Mouse (Mus musculus) intestine, embryonic 14.5 days (tissue): Measurements from ENCODE around the gene Tigit. TPM values are rescaled to one million over a fixed set of nuclear protein-coding genes. Genes with fewer than 3 reads are reported as not detected.

ENCODE experiments used
- ATAC-seq: fragments of 200-750 bp; cut with Nextera tagmentation; replicated peaks from 2 replicates; pipeline ENCODE4 v1.8.0; 2017; ENCODE audit warnings: low read depth, moderate number of reproducible peaks, moderate TSS enrichment, moderate library complexity; ENCODE audit not compliant: low FRiP score, low TSS enrichment
- DNase-seq: peaks from one replicate; pipeline ENCODE4 v3.0.0-alpha.2; 2018; ENCODE audit warnings: low spot score
- H3K27ac ChIP-seq: fragments of 300-500 bp; sonication (generic); 2 replicates; pipeline ENCODE4 v1.5.1; 2014; ENCODE audit warnings: low read depth, mild to moderate bottlenecking, control low read depth
- H3K27me3 ChIP-seq: fragments of 300-500 bp; sonication (generic); replicated peaks from 2 replicates; pipeline ENCODE4 v1.6.1; 2014; ENCODE audit warnings: low read length, control low read depth; ENCODE audit not compliant: control insufficient read depth, insufficient read depth
- H3K36me3 ChIP-seq: fragments of 300-500 bp; sonication (generic); 2 replicates; pipeline ENCODE4 v1.6.1; 2014; ENCODE audit warnings: low read length, control low read depth; ENCODE audit not compliant: control insufficient read depth, insufficient read depth
- H3K4me1 ChIP-seq: fragments of 300-500 bp; sonication (generic); replicated peaks from 2 replicates; pipeline ENCODE4 v1.6.1; 2014; ENCODE audit warnings: low read length, control low read depth, mixed read lengths; ENCODE audit not compliant: control insufficient read depth, insufficient read depth
- H3K4me2 ChIP-seq: fragments of 300-500 bp; sonication (generic); 2 replicates; pipeline ENCODE4 v1.6.1; 2014; ENCODE audit warnings: low read length
- H3K4me3 ChIP-seq: fragments of 300-500 bp; sonication (generic); 2 replicates; pipeline ENCODE4 v1.5.1; 2014; ENCODE audit warnings: low read depth, low read length, control low read depth, mixed read lengths
- H3K9ac ChIP-seq: fragments of 300-500 bp; sonication (generic); 2 replicates; pipeline ENCODE4 v1.6.1; 2014; ENCODE audit warnings: mild to moderate bottlenecking, low read length
- H3K9me3 ChIP-seq: fragments of 300-500 bp; sonication (generic); 2 replicates; pipeline ENCODE4 v1.6.1; 2016; ENCODE audit warnings: low read length, control low read depth; ENCODE audit not compliant: control insufficient read depth
- WGBS: fragments of 180-500 bp; shearing (Covaris S2); extraction: QIAGEN DNeasy Blood & Tissue Kit; methylation state at CpG from one replicate; pipeline ENCODE4 v1.1.7; 2014; 5-methylcytosine and 5-hydroxymethylcytosine counted together
- polyA plus RNA-seq: library from polyadenylated mRNA; unstranded; fragments of >200 nt; fragmentation: Nextera tagmentation; extraction: Ambion mirVana; gene quantifications from 2 replicates; pipeline ENCODE4 v1.2.1, GENCODE M21; 2014

Tigit gene
- polyA plus RNA-seq, 1 experiment from 2014 or later = not detected

DNA sequence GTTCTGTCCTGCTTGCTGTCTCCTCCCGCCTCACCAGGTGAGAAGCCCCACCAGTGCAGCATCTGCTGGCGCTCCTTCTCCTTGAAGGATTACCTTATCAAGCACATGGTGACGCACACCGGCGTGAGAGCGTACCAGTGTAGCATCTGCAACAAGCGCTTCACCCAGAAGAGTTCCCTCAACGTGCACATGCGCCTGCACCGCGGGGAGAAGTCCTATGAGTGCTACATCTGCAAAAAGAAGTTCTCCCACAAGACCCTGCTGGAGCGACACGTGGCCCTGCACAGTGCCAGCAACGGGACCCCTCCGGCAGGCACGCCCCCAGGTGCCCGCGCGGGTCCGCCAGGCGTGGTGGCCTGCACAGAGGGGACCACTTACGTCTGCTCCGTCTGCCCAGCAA, 45.7 kb downstream of the Tigit start:
- no peaks in the 10 kb centered on the region for H3K9me3 ChIP-seq
- 0 out of 2 replicates have a peak, but pooled peaks cover 4% of the 10 kb centered on the region for H3K4me1 ChIP-seq
- H3K4me3 ChIP-seq = no peak overlapping the region
- H3K9ac ChIP-seq = no peak overlapping the region
- WGBS = 89% methylated on average over 23 of the region's 23 CpGs
- no peak overlapping the region for H3K27ac ChIP-seq
- ATAC-seq (no peak), DNase-seq (peak; percentile 40)
- no peaks in the 10 kb centered on the region for H3K27me3 ChIP-seq
- no peak overlapping the region for H3K4me2 ChIP-seq
- H3K36me3 ChIP-seq = 0 out of 2 replicates have a peak, but pooled peaks cover 5% of the 10 kb centered on the region

DNA sequence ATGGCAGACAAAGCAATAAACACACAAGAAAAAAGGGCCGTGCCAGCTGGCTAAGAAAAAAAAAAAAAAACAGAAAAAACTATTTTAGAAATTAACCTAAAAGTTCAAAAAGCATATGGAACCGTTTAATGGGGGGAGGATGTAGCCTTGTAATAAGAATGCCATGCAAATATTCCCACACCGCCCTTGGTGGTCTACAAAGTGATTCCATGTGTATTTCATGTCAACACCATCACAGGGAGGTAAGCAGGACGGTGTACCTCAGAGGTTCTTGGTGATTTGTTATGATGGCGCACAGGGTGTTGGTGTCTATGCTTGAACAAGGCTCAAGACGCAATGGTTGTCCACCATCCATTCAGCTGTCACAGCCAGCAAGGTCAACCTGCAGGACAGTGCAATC, 46.6 kb downstream of the Tigit start:
- peak; percentile 15 for DNase-seq
- WGBS = 89% methylated on average over 6 of the region's 6 CpGs

GRCm38 (mm10) chr16:43616348-43616747, 47.6 kb downstream of the Tigit start:
- Histone ChIP-seq H3K4me3 (no peak overlapping the region), H3K4me2 (no peak overlapping the region), H3K36me3 (0 out of 2 replicates have a peak, but pooled peaks cover 5% of the 10 kb centered on the region), H3K27ac (no peak overlapping the region; the same call in 1 of the 2 replicates), H3K9me3 (no peaks in the 10 kb centered on the region), H3K4me1 (0 out of 2 replicates have a peak, but pooled peaks cover 4% of the 10 kb centered on the region), H3K27me3 (no peaks in the 10 kb centered on the region), H3K9ac (no peak overlapping the region)
- 41% methylated on average over 4 of the region's 4 CpGs for WGBS
- no peak for ATAC-seq
- DNase-seq = no peak

More for the DNA sequence above, 46.6 kb downstream of the Tigit start:
- no peak overlapping the region for H3K27ac ChIP-seq
- H3K9ac ChIP-seq = no peak overlapping the region
- H3K4me2 ChIP-seq = no peak overlapping the region
- no peaks in the 10 kb centered on the region for H3K27me3 ChIP-seq
- no peak overlapping the region for H3K4me3 ChIP-seq
- 0 out of 2 replicates have a peak, but pooled peaks cover 4% of the 10 kb centered on the region for H3K4me1 ChIP-seq
- H3K9me3 ChIP-seq = no peaks in the 10 kb centered on the region
- 0 out of 2 replicates have a peak, but pooled peaks cover 5% of the 10 kb centered on the region for H3K36me3 ChIP-seq
- ATAC-seq = no peak

DNA sequence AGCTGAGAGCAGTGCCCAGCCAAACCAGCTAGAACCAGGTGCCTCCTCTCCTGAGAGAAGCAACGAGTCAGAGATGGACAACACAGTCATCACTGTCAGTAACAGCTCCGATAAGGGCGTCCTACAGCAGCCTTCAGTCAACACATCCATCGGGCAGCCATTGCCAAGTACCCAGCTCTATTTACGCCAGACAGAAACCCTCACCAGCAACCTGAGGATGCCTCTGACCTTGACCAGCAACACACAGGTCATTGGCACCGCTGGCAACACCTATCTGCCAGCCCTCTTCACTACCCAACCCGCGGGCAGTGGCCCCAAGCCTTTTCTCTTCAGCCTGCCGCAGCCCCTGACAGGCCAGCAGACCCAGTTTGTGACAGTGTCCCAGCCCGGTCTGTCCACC, 53.6 kb downstream of the Tigit start:
- no peaks in the 10 kb centered on the region for H3K9me3 ChIP-seq
- H3K36me3 ChIP-seq = peaks cover 12% of the 10 kb centered on the region; the same call in 1 of the 2 replicates
- WGBS = 97% methylated on average over 10 of the region's 10 CpGs
- no peak overlapping the region for H3K27ac ChIP-seq
- ATAC-seq = no peak
- no peaks in the 10 kb centered on the region for H3K4me1 ChIP-seq
- no peak overlapping the region for H3K4me2 ChIP-seq
- H3K27me3 ChIP-seq = no peaks in the 10 kb centered on the region
- DNase-seq = no peak
- no peak overlapping the region for H3K9ac ChIP-seq
- no peak overlapping the region for H3K4me3 ChIP-seq

DNA sequence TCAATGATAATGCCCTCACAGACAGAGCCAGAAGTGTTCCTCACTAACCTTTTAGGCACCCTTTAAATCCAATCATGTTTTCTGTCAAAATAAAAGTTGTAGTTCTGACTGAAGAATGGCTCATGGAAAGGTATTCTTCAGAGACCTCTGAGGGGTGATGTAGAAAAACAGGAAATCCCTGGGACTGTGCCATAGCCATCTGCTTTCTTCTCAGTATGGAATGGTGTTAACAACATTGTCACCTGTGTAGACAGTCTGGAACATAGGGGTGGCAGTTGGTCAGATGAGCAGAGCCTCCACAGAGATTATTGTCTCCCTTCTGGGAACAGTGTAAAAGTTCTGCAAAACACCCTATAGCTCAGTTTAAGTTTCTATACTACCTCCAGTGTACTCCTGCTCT, 55.9 kb downstream of the Tigit start:
- ATAC-seq = no peak
- no peak for DNase-seq

GRCm38 (mm10) chr16:43607086-43607485, 56.9 kb downstream of the Tigit start:
- no peak overlapping the region for H3K4me3 ChIP-seq

More for the DNA sequence above, 55.9 kb downstream of the Tigit start:
- Histone ChIP-seq H3K9me3 (no peaks in the 10 kb centered on the region), H3K9ac (no peak overlapping the region), H3K27ac (no peak overlapping the region), H3K36me3 (peaks cover 12% of the 10 kb centered on the region; the same call in 1 of the 2 replicates), H3K4me3 (no peak overlapping the region), H3K4me1 (no peaks in the 10 kb centered on the region), H3K4me2 (no peak overlapping the region), H3K27me3 (no peaks in the 10 kb centered on the region)

DNA sequence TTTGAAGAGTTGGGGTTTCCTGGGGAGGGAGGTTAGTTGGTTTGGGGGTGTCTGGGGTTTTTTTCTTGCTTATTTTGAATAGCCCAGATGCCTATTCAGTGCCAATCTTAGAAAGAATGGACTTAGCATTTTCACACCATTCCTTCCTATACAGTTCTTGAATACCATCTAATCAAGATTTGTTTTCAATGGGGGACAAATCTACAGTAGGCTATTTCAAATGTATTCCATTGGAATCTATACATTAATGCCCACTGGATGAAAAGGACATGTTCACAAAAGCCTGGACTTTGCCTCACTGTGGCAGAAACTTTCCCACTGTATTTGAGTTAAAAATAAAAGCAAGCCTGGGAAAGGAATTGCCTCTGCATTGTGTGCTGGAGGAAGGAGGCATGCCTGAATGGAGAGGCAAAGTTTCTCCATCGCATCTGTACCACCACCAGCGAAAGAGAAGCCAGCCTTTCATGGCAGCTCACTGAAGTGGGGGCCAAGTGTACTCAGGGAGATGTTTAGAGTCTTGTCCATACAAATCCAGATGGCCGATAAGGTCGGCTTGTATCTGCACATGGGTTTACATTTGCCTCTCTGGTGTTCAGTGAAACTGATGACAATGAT, 59.4 kb downstream of the Tigit start:
- no peaks in the 10 kb centered on the region for H3K9me3 ChIP-seq
- H3K4me1 ChIP-seq = no peaks in the 10 kb centered on the region
- H3K4me2 ChIP-seq = no peak overlapping the region
- no peaks in the 10 kb centered on the region for H3K36me3 ChIP-seq
- DNase-seq = no peak
- no peak overlapping the region for H3K4me3 ChIP-seq
- WGBS = 44% methylated on average over 4 of the region's 4 CpGs
- no peak overlapping the region for H3K9ac ChIP-seq
- no peak for ATAC-seq
- no peaks in the 10 kb centered on the region for H3K27me3 ChIP-seq
- no peak overlapping the region for H3K27ac ChIP-seq

More at GRCm38 (mm10) chr16:43607086-43607485, 56.9 kb downstream of the Tigit start:
- H3K36me3 ChIP-seq = peaks cover 12% of the 10 kb centered on the region; the same call in 1 of the 2 replicates
- no peaks in the 10 kb centered on the region for H3K27me3 ChIP-seq
- no peak overlapping the region for H3K4me2 ChIP-seq
- H3K4me1 ChIP-seq = no peaks in the 10 kb centered on the region
- DNase-seq (no peak), ATAC-seq (no peak)
- H3K27ac ChIP-seq = no peak overlapping the region
- no peak overlapping the region for H3K9ac ChIP-seq
- H3K9me3 ChIP-seq = no peaks in the 10 kb centered on the region

DNA sequence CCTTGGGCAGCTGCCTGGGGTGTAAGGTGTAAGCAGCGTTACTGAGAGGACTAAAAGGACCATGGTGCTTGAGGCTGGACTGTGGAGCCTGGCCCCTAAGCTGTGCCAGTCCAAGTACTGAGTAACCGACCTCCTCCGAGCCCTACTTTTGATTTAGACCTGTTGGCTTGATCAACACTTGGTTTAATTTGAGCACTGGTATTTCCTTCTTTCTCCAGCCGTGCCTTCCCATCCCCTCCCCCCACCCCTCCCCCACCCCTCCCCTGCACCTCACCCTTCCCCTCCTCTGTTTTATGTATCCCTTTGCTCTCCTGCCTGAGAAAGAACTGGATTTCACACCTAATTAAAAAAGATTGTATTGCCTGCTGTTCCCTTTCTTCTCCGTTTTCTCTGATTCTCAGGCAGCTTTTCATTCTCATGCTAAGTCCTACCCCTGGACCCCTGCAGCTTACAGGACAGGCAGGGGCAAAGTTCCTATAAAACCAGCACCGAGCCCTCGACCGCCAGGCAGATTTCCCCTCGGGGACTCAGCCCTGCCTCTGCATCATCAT, 60.3 kb downstream of the Tigit start:
- Histone ChIP-seq H3K9ac (no peak overlapping the region), H3K4me1 (no peaks in the 10 kb centered on the region), H3K9me3 (no peaks in the 10 kb centered on the region), H3K27ac (no peak overlapping the region), H3K4me3 (no peak overlapping the region), H3K4me2 (no peak overlapping the region), H3K36me3 (no peaks in the 10 kb centered on the region), H3K27me3 (no peaks in the 10 kb centered on the region)
- 27% methylated on average over 9 of the region's 9 CpGs for WGBS
- DNase-seq (no peak), ATAC-seq (no peak)

GRCm38 (mm10) chr16:43602573-43602972, 61.4 kb downstream of the Tigit start:
- no peak overlapping the region for H3K4me2 ChIP-seq
- DNase-seq = no peak
- no peaks in the 10 kb centered on the region for H3K27me3 ChIP-seq
- no peak overlapping the region for H3K9ac ChIP-seq
- WGBS = 74% methylated on average over 4 of the region's 4 CpGs
- no peaks in the 10 kb centered on the region for H3K4me1 ChIP-seq
- H3K9me3 ChIP-seq = no peaks in the 10 kb centered on the region
- H3K36me3 ChIP-seq = no peaks in the 10 kb centered on the region
- ATAC-seq = no peak
- H3K27ac ChIP-seq = no peak overlapping the region
- no peak overlapping the region for H3K4me3 ChIP-seq
